Mouse (Mus musculus): ENCODE measurements around the gene Eif2ak3.
"Not testable (repeated sequence)": the region's sequence is repeated elsewhere in the genome, so short reads cannot be mapped to it uniquely, and the experiment has no call there.

DNA sequence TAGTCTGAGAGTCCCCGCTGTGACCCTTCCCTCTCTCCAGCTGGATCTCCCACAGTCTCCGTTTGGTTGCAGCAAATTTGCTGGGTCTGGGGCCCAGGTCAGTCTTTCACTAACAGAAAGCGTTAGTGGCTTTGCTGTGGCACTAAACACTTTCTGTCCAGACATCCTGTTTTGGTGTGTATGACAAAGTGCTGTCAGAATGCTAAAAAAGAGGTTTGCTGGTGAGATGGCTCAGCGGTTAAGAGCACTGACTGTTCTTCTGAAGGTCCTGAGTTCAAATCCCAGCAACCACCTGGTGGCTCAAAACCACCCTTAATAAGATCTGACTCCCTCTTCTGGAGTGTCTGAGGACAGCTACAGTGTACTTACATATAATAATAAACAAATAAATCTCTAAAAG, 21.0 kb upstream of the Eif2ak3 start:
- not testable (repeated sequence) for TF ChIP-seq MAFK (IDR thresholded peaks at IDR 0.05; ENCODE audit: insufficient read depth, low read depth, low read length); ZNF384 (IDR thresholded peaks at IDR 0.05; ENCODE audit: low read depth, low read length); CHD2 (IDR thresholded peaks at IDR 0.05; ENCODE audit: low read depth, low read length); ZC3H11A (IDR thresholded peaks at IDR 0.05; ENCODE audit: borderline replicate concordance, low read depth, low read length); HCFC1 (IDR thresholded peaks at IDR 0.05; ENCODE audit: borderline replicate concordance, insufficient read depth, low read length)

Measured in ES-E14 (cell line).